Mouse (Mus musculus): Measurements from ENCODE around the gene Tle1.

GRCm38 (mm10) chr4:72198877-72199411 lies 1.8 kb downstream of the Tle1 start:
- TF ChIP-seq CTCF (IDR thresholded peaks at IDR 0.05; ENCODE audit: borderline replicate concordance, insufficient read depth, low read length), result peak; percentile 89
- peak; percentile 39 for TF ChIP-seq POLR2A (IDR thresholded peaks at IDR 0.05; ENCODE audit: low read depth, low read length)

Data from embryonic fibroblast, embryonic 13.5 days (primary cell).